Mouse (Mus musculus): Measurements from ENCODE around the gene Nr0b2. TPM values are rescaled to one million over a fixed set of nuclear protein-coding genes. Genes with fewer than 3 reads are reported as not detected.

Nr0b2 gene
- total RNA-seq, 1 experiment from 2014 or later = not detected

GRCm38 (mm10) chr4:133601721-133602218 is 48.6 kb downstream of the Nr0b2 start, which contains the start of gene Sfn:
TSS of gene Sfn (minus strand) at chr4:133602168.
- peak; percentile 39 for ATAC-seq (ENCODE audit: extremely low read depth, insufficient number of reproducible peaks, low FRiP score, poor library complexity, severe bottlenecking)

GRCm38 (mm10) chr4:133603056-133603455 is 49.9 kb downstream of the Nr0b2 start:
- ATAC-seq (ENCODE audit: extremely low read depth, insufficient number of reproducible peaks, low FRiP score, poor library complexity, severe bottlenecking) = no peak

GRCm38 (mm10) chr4:133604175-133604574 is 51.0 kb downstream of the Nr0b2 start:
- ATAC-seq (ENCODE audit: extremely low read depth, insufficient number of reproducible peaks, low FRiP score, poor library complexity, severe bottlenecking) = no peak

GRCm38 (mm10) chr4:133604856-133605255 is 51.7 kb downstream of the Nr0b2 start:
- no peak for ATAC-seq (ENCODE audit: extremely low read depth, insufficient number of reproducible peaks, low FRiP score, poor library complexity, severe bottlenecking)

- no peak for ATAC-seq (ENCODE audit: extremely low read depth, insufficient number of reproducible peaks, low FRiP score, poor library complexity, severe bottlenecking)
Observed at GRCm38 (mm10) chr4:133605330-133605729, 52.2 kb downstream of the Nr0b2 start.

Other genes with a start within 250 kb of the Nr0b2 start
- 23.0 and 26.6 TPM in 2 replicates for gene Wdtc1, start 199.9 kb upstream of the Nr0b2 start, total RNA-seq (2017)
- 15.8 and 22.7 TPM in 2 replicates for gene Slc9a1, start 183.7 kb upstream of the Nr0b2 start, total RNA-seq (2017)
- 0.12 TPM in 2 replicates for gene Tent5b, start 73.2 kb upstream of the Nr0b2 start, total RNA-seq (2017)
- not detected in 2 replicates for gene Trnp1, start 54.8 kb upstream of the Nr0b2 start, total RNA-seq (2017)
- gene Kdf1, start 34.4 kb upstream of the Nr0b2 start, total RNA-seq (2017) = not detected in 2 replicates
- 48.3 and 65.1 TPM in 2 replicates for gene Nudc, start 7.4 kb upstream of the Nr0b2 start, total RNA-seq (2017)
- 26.7 and 37.9 TPM in 2 replicates for gene Gpatch3, start 21.4 kb downstream of the Nr0b2 start, total RNA-seq (2017)
- 12.1 and 22.1 TPM in 2 replicates for gene Gpn2, start 31.0 kb downstream of the Nr0b2 start, total RNA-seq (2017)
- 48.1 and 58.3 TPM in 2 replicates for gene Sfn, start 48.8 kb downstream of the Nr0b2 start, total RNA-seq (2017)
- gene Zdhhc18, start 96.8 kb downstream of the Nr0b2 start, total RNA-seq (2017) = 91.5 and 99.5 TPM in 2 replicates
- 13.2 and 22.0 TPM in 2 replicates for gene Pigv, start 119.3 kb downstream of the Nr0b2 start, total RNA-seq (2017)
- 97.9 and 100 TPM in 2 replicates for gene Arid1a, start 203.4 kb downstream of the Nr0b2 start, total RNA-seq (2017)